Mouse (Mus musculus): ENCODE results near the gene E2f2.

Gene E2f2

GRCm38 (mm10) chr4:136172011-136172541, at the start of gene E2f2:
E2f2 (plus strand) TSS chr4:136172394.
- no peak for DNase-seq (ENCODE audit: low spot score)

DNA sequence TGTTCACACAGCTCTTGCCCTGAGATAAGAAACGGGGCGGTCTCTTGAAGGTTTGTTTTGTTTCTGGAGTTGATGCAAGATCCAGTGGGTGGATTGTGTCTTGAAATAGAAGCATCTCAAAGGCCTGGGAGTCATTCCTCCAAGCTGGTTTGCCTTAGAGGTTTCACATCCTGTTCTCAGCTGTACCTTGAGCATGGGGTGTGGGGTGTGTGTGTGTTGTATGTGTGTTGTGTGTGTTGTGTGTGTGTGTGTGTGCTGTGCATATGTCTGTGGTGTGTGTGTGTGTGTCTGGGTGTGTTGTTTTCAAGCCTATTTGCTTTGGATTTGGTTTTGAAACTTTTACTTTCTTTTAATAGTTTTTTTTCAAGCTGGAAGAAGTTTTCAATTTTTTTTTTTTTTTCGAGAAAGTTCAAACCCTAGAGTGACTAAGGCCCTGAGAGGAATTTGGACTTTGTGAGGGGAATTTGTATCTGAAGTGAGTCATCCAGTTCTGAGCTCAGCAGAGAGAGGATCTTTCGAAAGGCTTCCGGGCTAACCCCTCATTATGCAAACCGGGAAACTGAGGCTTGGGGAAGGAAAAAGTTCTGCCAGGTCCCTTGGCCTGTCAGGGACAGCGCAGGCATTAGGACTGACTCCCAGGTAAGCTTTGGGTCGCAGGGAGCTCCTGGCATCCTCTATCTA, 48.9 kb upstream of the E2f2 start:
- DNase-seq (ENCODE audit: low spot score): no peak

- no peak for DNase-seq (ENCODE audit: low spot score)
Observed at GRCm38 (mm10) chr4:136123792-136124161, 48.4 kb upstream of the E2f2 start.

- DNase-seq (ENCODE audit: low spot score): no peak
Observed at GRCm38 (mm10) chr4:136124581-136124980, 47.6 kb upstream of the E2f2 start.

GRCm38 (mm10) chr4:136125458-136125857, 46.7 kb upstream of the E2f2 start:
- no peak for DNase-seq (ENCODE audit: low spot score)

GRCm38 (mm10) chr4:136126019-136126418, 46.2 kb upstream of the E2f2 start:
- DNase-seq (ENCODE audit: low spot score): no peak

- DNase-seq (ENCODE audit: low spot score): no peak
Observed at GRCm38 (mm10) chr4:136127670-136128069, 44.5 kb upstream of the E2f2 start.

DNA sequence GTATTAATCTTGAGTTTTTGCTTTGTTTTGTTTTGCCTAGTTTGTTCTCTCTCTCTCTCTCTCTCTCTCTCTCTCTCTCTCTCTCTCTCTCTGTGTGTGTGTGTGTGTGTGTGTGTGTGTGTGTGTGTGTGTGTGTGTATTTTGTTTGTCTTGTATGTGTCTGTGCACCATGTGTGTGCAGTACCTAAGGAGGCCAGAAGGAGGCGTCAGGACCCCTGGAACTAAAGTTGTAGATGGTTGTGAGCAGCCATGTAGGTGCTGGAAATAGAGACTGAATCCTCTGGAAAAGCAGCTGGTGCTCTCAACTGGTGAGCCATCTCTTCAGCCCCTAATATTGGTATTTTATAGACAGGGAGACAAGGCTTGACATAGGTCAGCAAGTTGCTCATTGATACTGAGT, 42.4 kb upstream of the E2f2 start:
- no peak for DNase-seq (ENCODE audit: low spot score)

DNA sequence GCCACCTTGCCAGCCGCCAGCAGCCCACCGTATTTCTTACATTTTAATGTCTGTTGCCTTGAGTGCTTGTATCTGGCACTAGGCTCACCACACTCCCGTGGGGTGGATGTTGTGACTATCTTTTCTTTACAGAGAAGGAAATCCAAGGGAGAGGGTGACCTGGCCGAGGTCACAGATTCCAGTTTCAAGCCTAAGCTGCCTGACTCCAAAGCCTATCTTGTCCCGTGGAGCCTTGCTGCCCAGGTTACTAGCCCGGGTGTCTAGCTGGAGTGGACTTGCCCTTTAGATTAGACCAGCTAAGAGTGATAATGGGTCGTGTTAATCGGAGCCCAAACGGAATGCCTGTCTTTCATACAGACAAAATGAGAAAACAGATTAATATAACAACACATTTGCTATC, 38.4 kb upstream of the E2f2 start:
- no peak for DNase-seq (ENCODE audit: low spot score)

DNA sequence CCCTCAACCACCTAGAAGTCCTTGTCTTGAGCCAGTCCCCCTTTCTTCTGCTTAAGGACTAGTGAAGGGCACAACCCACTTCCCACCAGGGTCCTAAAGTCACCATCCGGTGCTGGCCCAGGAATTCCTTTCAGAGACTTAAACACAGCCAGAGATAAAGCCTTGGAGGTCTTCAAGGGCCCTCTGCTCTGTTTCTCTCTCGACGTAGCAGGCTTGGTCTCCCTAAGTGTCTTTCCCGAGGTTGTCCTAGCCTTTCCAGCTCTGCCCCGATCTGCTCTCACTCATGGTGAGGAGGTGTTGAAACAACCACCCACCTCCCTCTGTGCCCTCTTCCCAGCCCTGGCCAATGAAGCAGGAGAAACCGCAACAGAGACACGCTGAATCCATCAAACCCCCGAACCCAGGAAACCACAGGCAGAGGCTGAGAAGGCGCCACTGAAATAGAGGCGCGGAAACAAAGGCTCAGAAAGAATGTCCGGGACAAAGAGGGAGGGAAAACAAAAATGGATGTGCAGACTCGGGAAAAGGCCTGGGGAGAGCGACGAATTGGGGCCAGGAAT, 37.7 kb upstream of the E2f2 start:
- DNase-seq (ENCODE audit: low spot score): no peak

DNA sequence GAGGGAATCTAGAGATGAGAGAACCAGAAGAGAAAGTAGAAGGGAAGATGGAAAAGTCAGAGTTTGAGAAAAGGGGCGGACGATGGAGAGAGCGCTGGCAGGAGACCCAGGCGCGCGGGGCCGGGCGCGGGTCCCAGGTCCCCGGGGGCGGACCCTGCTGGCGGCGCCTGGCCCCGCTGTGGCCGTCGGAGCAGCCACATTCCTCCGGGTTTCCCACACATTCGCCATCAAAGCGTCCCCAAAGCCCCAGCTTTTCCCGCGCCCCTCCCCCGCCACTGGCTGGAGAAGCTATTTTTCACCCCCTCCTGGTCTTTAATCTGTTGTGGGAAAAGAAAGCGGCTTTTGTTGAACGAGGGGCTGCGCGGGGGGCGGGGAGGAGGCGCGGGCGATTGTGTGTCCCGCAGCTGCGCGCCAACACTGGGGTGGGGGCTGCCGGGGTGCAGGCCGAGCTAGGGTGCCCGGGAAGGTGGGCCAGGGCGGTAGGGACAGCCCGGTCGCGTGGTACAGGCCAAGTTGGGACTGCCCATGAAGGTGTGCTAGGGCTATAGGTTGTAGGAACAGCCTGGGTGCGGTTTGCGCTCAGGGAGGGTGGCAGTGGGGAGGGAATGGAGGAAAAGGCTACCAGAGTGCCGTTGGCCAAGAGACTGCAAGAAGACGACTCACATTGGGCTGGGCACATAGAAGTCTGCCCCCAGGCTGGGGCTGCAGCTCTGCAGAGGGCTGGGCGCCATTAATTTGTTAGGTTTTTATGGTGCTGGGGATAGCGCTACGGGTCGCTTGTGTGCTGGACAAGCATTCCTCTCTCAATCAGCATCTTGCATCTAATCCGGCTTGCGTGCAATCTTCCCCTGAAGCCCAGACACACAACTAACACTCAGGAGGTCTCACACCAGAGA, 37.0 kb upstream of the E2f2 start:
- no peak for DNase-seq (ENCODE audit: low spot score)

GRCm38 (mm10) chr4:136135874-136136728, 36.1 kb upstream of the E2f2 start:
- DNase-seq (ENCODE audit: low spot score): no peak

DNA sequence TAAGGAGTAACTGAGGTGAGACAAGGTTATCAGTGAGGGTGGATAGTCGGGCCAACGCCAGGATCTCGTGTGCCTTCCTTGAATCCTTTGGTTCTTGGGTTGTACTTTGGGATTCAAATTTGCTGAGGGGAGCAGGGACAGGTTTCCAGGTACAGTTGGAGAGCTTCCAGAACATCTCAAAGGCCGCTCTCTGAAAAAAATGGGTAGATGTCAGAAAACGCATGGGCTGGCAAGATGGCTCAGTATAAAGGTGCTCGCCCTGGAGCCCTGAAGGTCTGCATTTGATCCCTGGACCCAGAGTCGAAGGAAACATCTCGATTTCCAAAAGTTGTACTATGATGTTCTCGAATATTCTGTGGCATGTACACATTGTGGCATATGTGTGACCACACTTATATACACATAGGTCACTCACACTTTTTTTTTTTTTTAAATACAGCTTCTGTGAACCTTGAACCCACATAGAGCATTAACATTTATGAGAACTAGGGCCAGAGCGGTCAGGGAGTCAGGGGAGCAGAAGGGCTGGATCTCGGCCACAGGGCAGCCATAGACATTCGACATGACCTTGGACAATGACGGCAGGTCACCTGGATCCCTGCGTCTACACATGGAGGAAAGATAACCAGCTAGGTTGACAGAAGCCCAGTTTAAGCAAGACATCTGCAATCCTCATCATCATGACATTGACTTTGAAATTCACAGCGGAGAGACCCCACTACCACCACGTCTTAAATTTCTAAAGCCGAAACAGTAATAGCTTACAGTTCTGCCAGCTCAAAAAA, 32.7 kb upstream of the E2f2 start:
- no peak for DNase-seq (ENCODE audit: low spot score)

GRCm38 (mm10) chr4:136140327-136141250, 31.6 kb upstream of the E2f2 start:
- no peak for DNase-seq (ENCODE audit: low spot score)

DNA sequence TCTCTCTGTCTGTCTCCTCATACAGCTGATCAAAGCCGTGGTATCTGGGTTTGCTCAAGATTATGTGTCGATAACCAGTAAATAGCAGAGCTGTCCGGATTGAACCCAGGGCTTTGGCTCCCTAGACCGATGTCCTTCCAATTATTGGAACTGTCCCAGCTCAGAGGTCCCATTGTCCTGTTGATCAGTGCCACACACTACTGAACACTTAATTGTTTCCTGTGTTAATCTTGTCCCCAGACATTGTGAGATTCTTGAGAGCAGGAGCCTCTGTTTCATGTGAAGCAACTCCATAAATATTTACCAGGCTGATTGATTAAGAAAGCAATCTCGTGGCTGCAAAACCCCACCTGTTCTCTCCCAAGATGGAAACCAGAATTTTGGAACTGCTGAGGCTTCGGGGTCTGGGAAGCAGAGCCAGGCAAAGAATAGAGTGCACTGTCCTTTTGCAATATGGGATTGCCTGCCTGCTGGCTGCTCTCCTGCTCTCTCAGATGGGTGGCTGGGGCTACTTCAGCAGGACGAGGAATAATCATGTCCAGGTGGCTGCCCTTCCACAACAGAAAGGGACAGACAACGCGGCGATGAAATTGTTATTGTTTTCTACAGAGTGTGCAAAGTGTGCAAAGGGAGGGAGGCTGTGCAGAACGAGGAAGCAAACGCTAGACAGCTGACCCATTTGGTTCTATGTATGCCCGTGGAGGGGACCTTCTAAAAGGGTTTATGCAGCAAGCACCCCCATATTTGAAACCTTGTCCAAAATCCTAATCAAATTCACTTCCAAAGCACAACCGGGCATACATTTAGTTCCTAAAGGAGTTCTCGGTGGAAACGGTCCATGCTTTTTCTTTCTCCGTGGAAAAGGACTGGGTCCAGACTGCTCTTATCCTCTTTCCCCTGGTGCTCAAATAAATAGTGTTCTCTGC, 29.7 kb upstream of the E2f2 start:
- DNase-seq (ENCODE audit: low spot score): no peak

GRCm38 (mm10) chr4:136143193-136143976, 28.8 kb upstream of the E2f2 start, which contains the start of gene Id3:
Id3 (plus strand) TSS chr4:136143497.
- peak; percentile 91 for DNase-seq (ENCODE audit: low spot score)

DNA sequence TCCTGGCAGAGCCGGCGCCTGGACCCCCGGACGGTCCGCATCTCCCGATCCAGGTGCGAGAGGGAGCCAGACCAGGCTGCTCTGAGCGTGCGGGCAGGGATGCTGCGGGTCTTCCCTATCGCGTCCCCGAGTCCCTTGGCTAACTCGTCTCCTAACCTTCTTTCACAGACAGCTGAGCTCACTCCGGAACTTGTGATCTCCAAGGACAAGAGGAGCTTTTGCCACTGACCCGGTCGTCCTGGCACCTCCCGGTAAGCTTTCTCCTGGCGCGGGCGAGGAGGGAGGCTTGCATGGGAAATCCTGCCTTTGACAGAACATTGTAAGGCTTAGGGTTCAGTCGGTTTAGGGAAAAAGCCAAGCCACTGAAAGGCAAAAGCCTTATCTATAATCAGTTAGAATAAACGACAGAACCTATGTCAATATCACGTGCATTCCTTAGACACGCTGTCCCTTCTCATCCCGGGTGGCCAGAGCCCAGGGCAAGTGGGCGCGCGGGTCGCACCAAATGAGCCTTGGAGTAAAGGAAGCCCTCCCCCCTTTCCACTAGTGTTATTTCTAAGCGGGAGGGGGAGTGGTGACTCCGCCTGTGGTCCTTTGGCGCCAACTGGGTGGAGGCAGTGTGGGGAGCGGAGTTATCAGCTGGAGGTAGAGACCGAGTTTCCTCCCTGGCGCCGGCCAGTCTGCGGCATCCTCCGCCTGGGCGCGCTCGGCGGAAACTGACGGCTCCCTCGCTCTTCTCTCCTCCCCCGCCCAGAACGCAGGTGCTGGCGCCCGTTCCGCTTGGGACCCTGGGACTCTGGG, 27.9 kb upstream of the E2f2 start:
- DNase-seq (ENCODE audit: low spot score): no peak

All from ovary, postnatal 10 days (tissue).